Mouse (Mus musculus) spleen, postnatal 36 days (tissue): ENCODE data around the gene Hdac11.
"Not testable (repeated sequence)": the region's sequence is repeated elsewhere in the genome, so short reads cannot be mapped to it uniquely, and the experiment has no call there.

Source experiments
- DNase-seq, 2 experiments: peaks; one replicate each; pipeline ENCODE4 v3.0.0; 2022; ENCODE audit warnings: low spot score in 2 of 2, mixed read lengths in 1 of 2

Gene Hdac11

DNA sequence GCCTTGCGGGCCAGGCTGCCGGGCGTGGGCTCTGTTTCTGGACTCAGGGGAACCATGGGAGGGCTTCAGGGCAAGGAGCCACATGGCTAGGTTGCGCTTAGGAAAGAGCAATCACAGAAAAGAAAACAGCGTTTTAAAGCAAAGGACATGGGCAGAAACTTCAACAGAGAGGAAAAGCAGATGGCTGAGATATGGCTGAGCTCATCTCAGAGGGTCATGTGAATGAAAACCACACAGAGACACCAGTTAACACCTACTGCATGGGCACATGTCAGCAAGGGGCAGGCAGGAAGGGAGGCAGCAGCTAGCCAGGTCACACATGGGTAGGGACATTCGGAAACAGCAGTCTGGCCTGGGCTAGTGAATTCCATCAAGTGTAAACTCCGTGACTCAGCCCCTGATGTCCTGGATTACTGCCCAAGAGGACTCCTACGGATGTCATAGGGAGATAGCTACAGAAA lies 45.4 kb downstream of the Hdac11 start:
- DNase-seq, result no peak

DNA sequence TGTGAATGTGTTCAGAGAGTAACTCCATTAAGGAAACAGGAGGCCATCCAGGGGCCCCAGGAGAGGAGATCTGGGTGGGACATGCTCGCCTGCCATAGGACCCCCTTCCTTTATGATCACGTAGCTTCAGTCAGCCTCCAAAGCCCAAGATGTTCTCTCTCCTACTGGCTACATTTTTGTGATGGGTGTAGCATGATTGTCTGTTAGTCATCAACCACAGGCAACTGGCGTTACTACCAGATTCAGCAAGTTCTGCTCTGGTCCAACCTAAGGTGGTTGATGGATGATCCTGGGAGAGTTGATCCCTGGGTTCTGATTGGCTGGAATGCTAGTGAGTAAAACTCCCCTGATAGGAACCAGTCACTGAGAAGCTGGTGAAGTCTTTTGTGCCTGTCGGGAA lies 46.1 kb downstream of the Hdac11 start:
- DNase-seq, result no peak

DNA sequence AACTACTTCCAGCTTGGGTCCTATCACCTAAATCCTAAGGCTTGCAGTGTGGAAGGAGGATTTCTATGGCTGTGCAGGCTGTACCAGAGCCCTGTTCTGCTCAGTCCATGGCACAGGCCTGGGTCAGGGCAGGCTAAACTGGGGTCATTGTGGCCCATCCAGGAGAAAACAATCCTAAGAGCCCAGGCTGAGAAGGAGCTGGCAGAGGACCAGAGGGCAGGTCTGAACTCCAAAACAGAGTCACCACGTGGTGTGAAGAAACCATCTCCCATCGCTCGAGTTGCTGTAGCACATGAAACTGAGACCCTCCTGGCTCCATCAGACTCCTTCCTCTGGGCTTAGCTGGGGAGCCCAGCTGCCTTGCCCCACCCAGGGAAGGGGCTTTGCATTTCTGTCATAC lies 48.9 kb downstream of the Hdac11 start:
- no peak for DNase-seq

DNA sequence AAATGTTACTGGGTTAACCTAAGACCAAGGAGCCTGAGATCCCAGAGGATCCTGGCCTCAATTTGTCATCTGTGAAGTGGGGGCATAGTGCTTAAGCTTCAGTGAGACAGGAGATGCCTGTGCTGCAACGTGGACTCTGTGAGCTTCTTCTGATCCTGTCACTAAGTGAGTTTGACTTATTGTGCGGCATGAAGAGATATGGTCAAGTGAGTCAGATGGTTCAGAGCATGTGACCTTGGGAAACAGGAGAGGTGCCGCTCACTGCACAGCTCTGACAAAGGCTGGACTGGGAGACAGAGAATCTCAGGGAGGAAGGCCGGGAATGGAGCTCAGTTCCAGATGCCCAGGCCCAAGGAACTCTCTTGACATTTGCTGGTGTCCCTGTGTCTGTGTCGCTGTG lies 49.3 kb downstream of the Hdac11 start:
- no peak for DNase-seq

DNA sequence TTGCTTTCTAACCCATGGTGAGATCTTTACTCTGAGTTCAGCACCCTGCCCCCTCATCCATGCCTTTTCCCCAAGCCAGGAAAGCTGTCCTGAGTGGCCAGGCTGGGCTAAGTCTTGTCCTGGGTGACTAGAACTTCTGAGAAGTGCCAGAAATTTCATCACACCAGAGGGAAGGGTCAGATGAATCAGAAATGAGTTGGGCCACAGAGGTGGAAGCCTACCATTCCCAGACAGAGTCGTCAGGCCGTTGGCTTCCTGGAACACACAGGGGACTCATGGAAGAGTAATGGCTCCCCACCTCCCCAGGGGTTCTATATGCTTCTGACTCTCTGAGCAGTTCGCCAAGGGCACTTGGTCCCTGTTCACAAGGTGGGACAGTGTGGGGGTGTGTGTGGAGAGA lies 51.0 kb downstream of the Hdac11 start:
- DNase-seq, result no peak

DNA sequence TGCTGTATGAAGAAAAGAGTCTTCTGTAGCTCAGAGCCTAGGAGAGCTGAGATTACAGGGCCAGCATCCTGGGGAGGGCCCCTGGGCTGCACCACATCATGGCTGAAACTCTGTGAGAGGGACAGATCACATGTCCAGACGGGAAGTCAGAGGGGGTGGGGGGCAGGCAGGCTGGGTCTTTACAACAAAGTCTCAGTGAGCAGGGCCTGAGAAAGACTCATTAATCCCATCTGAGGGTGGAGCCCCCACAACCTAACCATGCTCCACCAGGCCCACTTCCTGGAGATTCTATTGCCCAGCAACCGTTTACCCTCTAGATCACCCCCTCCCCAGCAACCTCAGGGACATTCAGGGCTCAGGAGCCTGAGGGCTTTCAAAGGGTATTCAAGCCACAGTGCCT lies 53.3 kb downstream of the Hdac11 start:
- no peak for DNase-seq

DNA sequence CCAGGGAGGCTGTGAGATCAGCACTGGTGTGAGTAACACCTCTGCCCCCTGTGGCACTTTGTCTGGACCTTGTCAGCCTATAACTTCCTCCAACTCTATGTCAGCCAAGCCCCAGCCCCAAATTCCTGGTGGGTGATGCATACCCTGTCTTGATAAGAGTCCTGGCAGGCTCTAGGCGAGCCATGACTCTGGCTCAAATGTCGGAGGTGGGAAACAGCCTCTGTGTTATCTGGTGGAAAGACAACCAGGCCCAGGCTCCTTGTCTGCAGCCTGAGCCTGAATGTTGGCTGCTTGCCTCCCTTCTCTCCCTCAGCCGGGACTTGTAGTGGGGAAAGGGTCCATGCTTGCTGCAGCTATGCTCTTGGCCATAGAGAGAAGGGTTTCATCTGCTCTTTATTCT lies 54.4 kb downstream of the Hdac11 start:
- DNase-seq, result no peak

DNA sequence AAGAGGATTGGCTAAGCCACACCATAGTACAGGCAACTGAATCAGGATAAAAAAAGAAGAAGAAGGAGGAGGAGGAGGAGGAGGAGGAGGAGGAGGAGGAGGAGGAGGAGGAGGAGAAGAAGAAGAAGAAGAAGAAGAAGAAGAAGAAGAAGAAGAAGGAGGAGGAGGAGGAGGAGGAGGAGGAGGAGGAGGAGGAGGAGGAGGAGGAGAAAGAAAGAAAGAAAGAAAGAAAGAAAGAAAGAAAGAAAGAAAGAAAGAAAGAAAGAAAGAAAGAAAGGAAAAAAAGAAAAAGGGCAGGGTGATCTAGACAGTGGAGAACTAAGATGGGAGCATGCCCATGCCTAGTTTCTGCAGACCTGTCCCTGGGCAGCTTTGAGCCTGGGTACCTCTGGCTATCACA lies 55.7 kb downstream of the Hdac11 start, which contains the start of gene Fbln2:
Gene Fbln2 (plus strand): TSS at position 301 of the 400 bp plus-strand sequence.
- not testable (repeated sequence) for DNase-seq

DNA sequence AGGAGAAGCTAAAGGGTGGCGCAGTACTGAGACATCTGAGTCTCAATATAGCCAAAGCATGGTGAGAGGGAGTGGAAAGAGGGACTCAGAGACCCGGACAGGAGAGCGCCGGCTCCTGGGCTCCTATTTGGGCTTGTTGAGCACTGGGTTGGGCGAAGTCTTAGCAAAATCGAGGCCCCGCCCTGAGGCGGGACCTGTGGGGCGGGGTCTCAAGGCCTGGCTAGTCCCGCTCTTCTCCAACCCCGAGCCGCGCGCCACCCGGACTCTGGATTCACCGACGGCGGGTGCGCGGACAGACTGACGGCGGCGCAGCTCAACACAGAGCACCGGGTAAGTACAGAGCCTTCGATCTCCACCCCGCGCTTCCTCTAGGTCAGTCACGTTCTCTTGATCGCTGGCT lies 56.1 kb downstream of the Hdac11 start:
- no peak for DNase-seq

DNA sequence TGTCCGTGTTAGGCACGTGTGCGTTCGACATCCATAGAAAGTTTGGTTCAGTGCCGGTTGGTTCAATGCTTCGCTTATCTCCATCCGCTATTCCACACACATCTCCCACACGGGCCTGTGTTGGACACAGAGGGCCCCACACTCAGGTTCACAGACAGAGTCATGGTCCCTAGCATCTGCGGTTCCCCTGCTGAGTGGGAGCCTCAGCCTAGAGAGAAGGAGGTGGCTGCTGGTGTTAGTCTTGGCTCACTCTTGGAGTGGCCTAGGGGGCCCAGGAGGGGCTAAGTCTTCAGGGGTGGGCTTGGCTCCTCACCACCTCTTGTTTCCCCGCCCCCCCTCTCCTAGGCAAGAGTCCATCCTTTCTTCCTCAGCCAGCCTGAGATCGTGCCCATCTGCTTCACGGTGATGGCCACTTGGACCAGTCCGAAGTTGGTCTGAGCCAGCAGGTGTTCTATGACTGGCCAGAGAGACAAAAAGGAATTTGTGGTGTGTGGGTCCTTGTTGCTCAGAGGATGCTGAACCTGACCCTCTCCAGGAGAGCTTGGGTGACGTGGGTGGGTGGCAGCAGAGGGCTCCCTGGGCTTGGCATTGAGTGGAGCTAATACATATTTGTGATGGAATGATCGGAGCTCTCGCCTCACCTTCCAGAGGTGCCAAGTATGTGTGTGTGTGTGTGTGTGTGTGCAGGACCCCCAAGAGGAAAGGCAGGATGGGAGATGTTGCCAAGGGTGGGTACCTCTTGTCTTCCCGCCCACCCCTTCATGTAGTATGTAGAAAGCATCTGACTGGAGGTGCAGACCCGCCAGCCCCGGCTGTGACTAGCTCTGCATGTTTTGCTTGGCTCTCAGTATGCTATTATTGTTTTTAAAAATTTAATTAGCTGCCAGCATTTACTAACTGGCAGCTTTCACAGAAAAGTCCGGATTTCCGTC lies 57.1 kb downstream of the Hdac11 start:
- no peak for DNase-seq

DNA sequence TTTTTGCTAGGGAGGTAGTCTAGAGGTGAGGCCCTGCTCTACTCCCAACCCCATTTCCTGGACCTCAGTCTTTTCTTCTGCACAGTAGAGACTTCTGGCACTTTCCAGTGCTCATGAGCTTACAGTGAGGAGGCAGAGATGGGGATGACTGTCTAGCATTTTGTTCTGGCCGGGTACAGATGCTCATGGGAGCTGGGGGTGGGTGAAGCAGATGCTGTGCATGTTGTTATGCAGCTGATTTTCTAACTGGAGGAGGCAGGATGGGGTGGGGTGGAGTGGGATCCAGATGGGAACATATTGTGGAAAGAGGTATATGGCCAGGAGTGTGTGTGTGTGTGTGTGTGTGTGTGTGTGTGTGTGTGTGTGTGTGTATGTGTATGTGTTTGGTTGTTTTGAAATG lies 59.0 kb downstream of the Hdac11 start:
- no peak for DNase-seq

DNA sequence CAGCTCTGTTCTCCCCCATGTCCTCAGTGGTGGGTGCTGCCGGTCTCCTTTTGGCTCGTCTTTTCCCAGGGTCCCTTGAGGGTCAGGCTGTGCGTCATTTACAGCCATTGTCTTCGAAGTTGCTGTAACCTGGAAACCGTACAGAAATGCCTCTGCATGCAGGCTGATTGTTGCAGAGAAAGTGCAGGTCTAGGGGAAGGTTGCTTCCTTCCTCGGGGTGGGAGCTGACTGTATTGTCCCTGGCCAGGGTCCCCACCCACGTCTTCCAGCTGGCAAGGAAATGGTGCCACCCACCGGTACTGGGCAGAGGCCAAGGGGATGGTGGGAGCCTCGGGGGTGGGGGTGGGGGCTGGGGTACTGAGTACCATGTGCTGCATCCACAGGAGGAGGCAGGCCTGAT lies 62.0 kb downstream of the Hdac11 start:
- DNase-seq, result no peak

DNA sequence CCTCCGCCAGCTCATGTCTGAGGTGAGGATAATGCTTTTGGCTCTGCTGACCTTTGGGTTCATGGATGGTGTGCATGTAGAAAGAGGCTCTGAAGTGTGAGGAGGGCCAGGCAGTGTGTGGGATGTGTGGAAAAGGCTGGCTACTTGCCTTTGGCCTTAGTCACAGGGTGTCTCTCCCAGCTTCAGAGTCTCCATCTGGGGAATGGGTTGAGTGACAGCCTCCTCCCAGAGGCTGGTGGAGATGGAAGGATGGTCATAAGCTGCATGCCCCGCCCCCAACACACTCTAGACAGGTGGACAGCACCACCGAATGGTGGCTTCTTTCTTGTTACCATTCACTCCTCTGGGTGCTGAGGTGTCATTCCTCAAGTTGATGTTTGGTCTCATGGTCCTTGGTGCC lies 62.4 kb downstream of the Hdac11 start:
- DNase-seq, result no peak

DNA sequence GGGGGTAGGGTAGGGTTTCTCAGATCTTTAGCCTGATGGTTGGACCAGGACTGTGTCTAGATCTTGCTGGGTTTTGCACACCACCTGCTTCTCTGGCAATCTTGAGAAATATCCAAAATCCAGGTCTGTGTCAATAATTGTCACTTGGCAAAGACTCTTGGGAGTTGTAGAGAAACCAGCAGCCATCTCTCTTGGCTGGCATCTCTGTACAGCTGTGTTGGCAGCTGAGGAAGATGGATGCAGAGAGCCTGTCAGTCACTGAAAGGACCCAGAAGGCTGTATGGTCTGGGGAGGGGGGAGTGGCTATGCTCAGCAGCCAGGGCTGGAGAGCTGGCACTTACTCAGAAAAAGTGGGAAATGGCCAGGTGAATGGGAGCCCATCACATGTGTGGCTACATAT lies 63.6 kb downstream of the Hdac11 start:
- DNase-seq, result no peak

DNA sequence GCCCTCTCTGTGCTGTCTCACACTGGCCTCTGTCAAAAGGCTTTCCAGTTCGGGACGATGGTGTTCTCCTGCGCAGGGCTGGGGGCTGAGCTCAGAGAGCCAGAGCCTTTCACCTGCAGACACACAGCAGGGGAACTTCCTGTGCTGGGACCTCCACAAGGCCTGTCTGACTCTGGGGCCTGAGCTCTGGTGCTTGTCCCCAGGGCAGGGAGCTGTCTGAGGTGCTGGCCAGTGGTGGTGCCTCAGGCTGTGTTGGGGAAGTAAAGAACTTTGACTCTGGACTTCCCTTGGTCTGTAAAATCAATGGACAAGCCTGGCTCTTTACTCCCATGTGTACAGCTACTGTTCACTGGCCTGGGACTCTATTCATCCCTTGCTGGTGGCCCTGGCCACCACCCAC lies 64.6 kb downstream of the Hdac11 start:
- DNase-seq, result no peak

DNA sequence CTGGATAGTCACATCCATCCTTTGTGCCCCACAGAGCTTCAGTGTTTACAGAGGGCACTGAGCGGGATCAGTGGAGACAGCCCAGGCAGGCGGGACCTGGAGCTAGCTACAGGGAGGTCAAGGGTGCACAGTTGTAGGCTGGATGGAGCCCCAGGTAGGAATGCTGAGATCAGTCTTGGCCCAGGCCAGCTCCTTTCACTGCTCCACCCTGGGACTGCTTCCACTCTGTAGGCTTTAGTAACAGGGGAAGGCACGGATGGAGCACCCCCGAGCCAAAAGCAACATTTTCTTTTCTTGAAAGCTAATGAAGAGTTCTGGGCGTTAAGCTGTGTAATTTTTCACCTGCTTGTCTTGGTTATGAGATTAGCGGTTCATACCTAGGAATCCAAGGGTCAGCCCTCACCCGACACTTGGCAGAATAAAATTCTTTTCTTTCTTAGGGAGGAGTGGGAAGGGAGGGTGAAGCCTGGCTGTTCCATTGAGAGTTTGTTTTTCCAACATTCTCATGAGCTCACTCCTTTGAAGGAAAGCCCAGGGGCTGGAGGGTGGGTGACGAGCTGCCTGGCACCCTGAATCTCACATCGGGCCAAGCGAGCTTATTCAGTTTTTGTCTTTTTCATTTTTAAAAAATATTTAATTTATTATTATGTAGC lies 66.4 kb downstream of the Hdac11 start:
- DNase-seq, result no peak
